Mouse (Mus musculus): ENCODE measurements around the gene Gm42372. TPM values are rescaled to one million over a fixed set of nuclear protein-coding genes. Genes with fewer than 3 reads are reported as not detected.

Gm42372 gene
- polyA plus RNA-seq, 2 experiments: 0.01 to 0.03 TPM

- Histone ChIP-seq H3K9ac (replicated peaks) (no peak overlapping the region), H3K27ac (no peak overlapping the region), H3K4me1 (replicated peaks; ENCODE audit: control insufficient read depth in 2 of 2, insufficient read depth in 2 of 2, low read length in 1 of 2) (peaks cover 9 to 25% of the 10 kb centered on the region in 2 experiments), H3K4me3 (ENCODE audit: insufficient read depth in 1 of 2, low read depth in 2 of 2, low read length in 2 of 2) (no peak overlapping the region), H3K4me2 (ENCODE audit: low read depth) (no peak overlapping the region), H3K36me3 (replicated peaks; ENCODE audit: control insufficient read depth, insufficient read depth, low read depth) (no peaks in the 10 kb centered on the region), H3K27me3 (ENCODE audit: control insufficient read depth, insufficient read depth, low read length) (no peaks in the 10 kb centered on the region), H3K9me3 (ENCODE audit: control insufficient read depth, low read length) (no peaks in the 10 kb centered on the region)
- TF ChIP-seq CTCF (IDR thresholded peaks at IDR 0.05; ENCODE audit: low read depth): no peak
- no peak for TF ChIP-seq EP300 (IDR thresholded peaks at IDR 0.05; ENCODE audit: low read depth)
- DNase-seq (ENCODE audit: low read depth in 3 of 3, low spot score in 3 of 3) (no peak), ATAC-seq (ENCODE audit: insufficient read depth) (no peak)
- WGBS (ENCODE audit: insufficient replicate concordance): 62% methylated on average over 8 of the region's 8 CpGs
These were observed 6.6 kb upstream of the Gm42372 start for GRCm38 (mm10) chr7:16976298-16976697.

DNA sequence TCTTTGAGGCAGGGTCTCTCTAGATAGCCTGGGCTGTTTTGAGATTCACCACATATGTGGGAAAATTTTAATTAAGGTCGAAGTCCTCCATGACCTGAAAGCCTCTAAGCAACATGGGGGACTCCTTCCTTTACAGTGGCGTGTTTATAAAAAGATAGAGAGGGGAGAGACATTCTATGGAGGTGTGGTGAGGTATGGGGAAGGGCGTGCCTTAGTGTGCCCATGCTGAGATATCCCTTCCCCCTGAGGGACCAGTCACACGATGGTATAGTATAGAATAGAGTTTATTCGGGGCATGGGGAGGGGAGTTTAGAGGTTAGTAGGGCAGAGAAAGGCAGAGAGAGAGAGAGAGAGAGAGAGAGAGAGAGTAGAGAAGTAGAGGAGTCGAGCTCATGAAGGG is 4.7 kb upstream of the Gm42372 start:
- Histone ChIP-seq H3K27me3 (ENCODE audit: control insufficient read depth, insufficient read depth, low read length) (no peaks in the 10 kb centered on the region), H3K27ac (peak overlapping the region; percentile 22), H3K36me3 (replicated peaks; ENCODE audit: control insufficient read depth, insufficient read depth, low read depth) (no peaks in the 10 kb centered on the region), H3K9me3 (ENCODE audit: control insufficient read depth, low read length) (no peaks in the 10 kb centered on the region), H3K4me1 (replicated peaks; ENCODE audit: control insufficient read depth in 2 of 2, insufficient read depth in 2 of 2, low read length in 1 of 2) (peaks cover 9 to 25% of the 10 kb centered on the region in 2 experiments), H3K9ac (replicated peaks) (peak overlapping the region; percentile 20), H3K4me2 (ENCODE audit: low read depth) (peak overlapping the region; percentile 33), H3K4me3 (ENCODE audit: insufficient read depth in 1 of 2, low read depth in 2 of 2, low read length in 2 of 2) (no peak overlapping the region)
- peak; percentile 91 for ATAC-seq (ENCODE audit: insufficient read depth)
- DNase-seq (ENCODE audit: low read depth in 3 of 3, low spot score in 3 of 3): peak in 2 of 3 experiments; percentile 47 to 50
- WGBS (ENCODE audit: insufficient replicate concordance): 31% methylated on average over 6 of the region's 6 CpGs
- TF ChIP-seq EP300 (IDR thresholded peaks at IDR 0.05; ENCODE audit: low read depth): no peak
- TF ChIP-seq CTCF (IDR thresholded peaks at IDR 0.05; ENCODE audit: low read depth): no peak

DNA sequence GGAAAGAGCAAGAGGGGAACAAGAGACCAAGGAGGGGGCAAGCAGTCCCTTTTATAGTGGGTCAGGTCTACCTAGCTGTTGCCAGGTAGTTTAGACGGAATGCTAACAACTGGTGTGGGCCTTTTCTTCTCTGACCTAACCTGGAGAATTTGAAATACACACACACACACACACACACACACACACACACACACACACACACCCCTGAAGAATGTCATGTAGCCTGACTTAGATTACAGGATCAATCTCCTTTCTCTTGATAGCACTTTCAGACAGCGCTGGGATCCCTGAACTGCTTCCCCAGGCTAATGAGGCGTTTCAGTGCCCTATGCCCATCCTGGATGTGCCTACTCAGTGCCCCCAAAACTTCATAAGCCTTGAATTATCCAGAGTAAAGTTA is 4.3 kb upstream of the Gm42372 start:
- Histone ChIP-seq H3K4me3 (ENCODE audit: insufficient read depth in 1 of 2, low read depth in 2 of 2, low read length in 2 of 2) (no peak overlapping the region), H3K27ac (peak overlapping the region; percentile 22), H3K36me3 (replicated peaks; ENCODE audit: control insufficient read depth, insufficient read depth, low read depth) (no peaks in the 10 kb centered on the region), H3K9ac (replicated peaks) (peak overlapping the region; percentile 20), H3K9me3 (ENCODE audit: control insufficient read depth, low read length) (no peaks in the 10 kb centered on the region), H3K4me1 (replicated peaks; ENCODE audit: control insufficient read depth in 2 of 2, insufficient read depth in 2 of 2, low read length in 1 of 2) (peaks cover 9 to 25% of the 10 kb centered on the region in 2 experiments), H3K4me2 (ENCODE audit: low read depth) (peak overlapping the region; percentile 33), H3K27me3 (ENCODE audit: control insufficient read depth, insufficient read depth, low read length) (no peaks in the 10 kb centered on the region)
- peak; percentile 59; the same call in 1 of the 2 replicates for ATAC-seq (ENCODE audit: insufficient read depth)
- TF ChIP-seq CTCF (IDR thresholded peaks at IDR 0.05; ENCODE audit: low read depth) (no peak), EP300 (IDR thresholded peaks at IDR 0.05; ENCODE audit: low read depth) (no peak)
- no peak for DNase-seq (ENCODE audit: low read depth in 3 of 3, low spot score in 3 of 3)
- 53% methylated on average over 3 of the region's 3 CpGs for WGBS (ENCODE audit: insufficient replicate concordance)

DNA sequence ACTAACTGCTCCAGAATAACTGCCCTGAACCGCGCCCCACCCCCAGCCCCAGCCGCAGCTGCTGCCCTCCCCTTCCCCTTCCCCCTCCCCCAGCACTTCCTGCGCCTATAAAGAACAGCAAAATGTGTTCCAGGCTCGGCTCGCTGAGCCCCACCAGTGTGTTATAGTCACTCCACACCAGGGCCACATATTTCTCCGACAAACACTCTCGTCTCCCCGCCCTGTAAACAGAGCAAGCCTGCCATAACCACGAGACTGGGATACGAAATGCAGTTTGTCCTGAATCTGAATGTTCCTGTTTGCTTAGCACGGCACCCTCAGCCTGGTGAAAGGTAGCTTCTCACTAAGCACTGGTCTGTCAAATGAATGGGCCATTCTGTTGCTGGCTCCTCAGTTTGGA is 2.5 kb upstream of the Gm42372 start:
- H3K4me2 ChIP-seq (ENCODE audit: low read depth): peak overlapping the region; percentile 61
- no peak for DNase-seq (ENCODE audit: low read depth in 3 of 3, low spot score in 3 of 3)
- H3K4me1 ChIP-seq (replicated peaks; ENCODE audit: control insufficient read depth in 2 of 2, insufficient read depth in 2 of 2, low read length in 1 of 2): peaks cover 9 to 25% of the 10 kb centered on the region in 2 experiments
- no peak for TF ChIP-seq EP300 (IDR thresholded peaks at IDR 0.05; ENCODE audit: low read depth)
- TF ChIP-seq CTCF (IDR thresholded peaks at IDR 0.05; ENCODE audit: low read depth): no peak
- H3K27ac ChIP-seq: peak overlapping the region; percentile 42
- H3K36me3 ChIP-seq (replicated peaks; ENCODE audit: control insufficient read depth, insufficient read depth, low read depth): no peaks in the 10 kb centered on the region
- H3K9me3 ChIP-seq (ENCODE audit: control insufficient read depth, low read length): no peaks in the 10 kb centered on the region
- H3K27me3 ChIP-seq (ENCODE audit: control insufficient read depth, insufficient read depth, low read length): no peaks in the 10 kb centered on the region
- peak overlapping the region; percentile 32 to 37 for H3K4me3 ChIP-seq (ENCODE audit: insufficient read depth in 1 of 2, low read depth in 2 of 2, low read length in 2 of 2)
- WGBS (ENCODE audit: insufficient replicate concordance): under 1% methylated on average over 12 of the region's 12 CpGs
- ATAC-seq (ENCODE audit: insufficient read depth): peak; percentile 17; the same call in 1 of the 2 replicates
- H3K9ac ChIP-seq (replicated peaks): peak overlapping the region; percentile 43

DNA sequence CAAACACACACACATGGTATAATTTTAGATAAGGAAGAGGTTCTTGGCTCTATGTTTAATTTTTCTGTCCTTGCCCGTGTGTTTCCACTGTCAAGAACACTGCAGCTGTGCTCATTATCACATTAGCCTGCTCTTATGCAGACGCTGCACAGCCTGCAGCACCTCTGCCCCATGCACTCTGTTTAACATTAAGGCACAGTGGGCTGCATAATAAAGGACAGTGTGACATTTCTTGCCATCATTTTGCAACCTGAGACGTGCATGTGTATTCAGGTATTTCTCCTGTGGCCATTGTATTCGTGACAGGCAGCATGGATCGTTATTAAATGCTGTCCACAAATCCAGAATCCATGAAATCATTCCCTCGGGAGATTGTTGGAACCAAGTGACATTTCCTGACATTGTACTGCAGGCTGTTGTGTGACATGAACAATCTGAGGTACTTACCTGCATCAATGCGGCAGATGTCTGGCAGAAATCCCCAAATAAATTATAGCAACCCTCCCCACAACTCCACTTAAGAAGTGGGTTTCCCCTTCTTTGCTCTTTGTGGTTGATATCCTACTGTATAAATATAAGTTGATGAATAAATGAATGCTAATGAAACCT is 4.8 kb downstream of the Gm42372 start:
- no peak overlapping the region for H3K4me2 ChIP-seq (ENCODE audit: low read depth)
- H3K36me3 ChIP-seq (replicated peaks; ENCODE audit: control insufficient read depth, insufficient read depth, low read depth): no peaks in the 10 kb centered on the region
- no peaks in the 10 kb centered on the region for H3K27me3 ChIP-seq (ENCODE audit: control insufficient read depth, insufficient read depth, low read length)
- TF ChIP-seq EP300 (IDR thresholded peaks at IDR 0.05; ENCODE audit: low read depth) (no peak), CTCF (IDR thresholded peaks at IDR 0.05; ENCODE audit: low read depth) (no peak)
- H3K27ac ChIP-seq: no peak overlapping the region
- no peaks in the 10 kb centered on the region for H3K9me3 ChIP-seq (ENCODE audit: control insufficient read depth, low read length)
- no peak for ATAC-seq (ENCODE audit: insufficient read depth)
- H3K4me3 ChIP-seq (ENCODE audit: insufficient read depth in 1 of 2, low read depth in 2 of 2, low read length in 2 of 2): no peak overlapping the region
- no peak for DNase-seq (ENCODE audit: low read depth in 3 of 3, low spot score in 3 of 3)
- WGBS (ENCODE audit: insufficient replicate concordance): 62% methylated on average over 7 of the region's 7 CpGs
- H3K9ac ChIP-seq (replicated peaks): no peak overlapping the region
- H3K4me1 ChIP-seq (replicated peaks; ENCODE audit: control insufficient read depth in 2 of 2, insufficient read depth in 2 of 2, low read length in 1 of 2): peaks cover 0 to 13% of the 10 kb centered on the region in 2 experiments; a peak in 2 of 4 replicates

Data from liver, embryonic 14.5 days (tissue).